8 mouse cellular contexts compared by ENCODE assay signal in genomic region chr11:71019201-71020068, GRCm38 (mm10). TPM values are rescaled to one million over a fixed set of nuclear protein-coding genes. Genes with fewer than 3 reads are reported as not detected.
A peak's percentile ranks its signal among the peaks of the same experiment; 100 is the strongest.
DNase-seq lines count a peak whose midpoint lies in the region; ATAC-seq lines count a peak whose summit lies in the region.

Mis12 (plus strand) TSS chr11:71019611.
Derl2 (minus strand) TSS chr11:71019841.

- peak within 1 kb of the TSS; percentile 79 for H3K4me2 ChIP-seq in hindbrain, embryonic 15.5 days

- H3K4me1 ChIP-seq in hindbrain, embryonic 15.5 days (replicated peaks): peaks cover 52% of the 10 kb centered on the region

- peak within 1 kb of the TSS; percentile 90 for H3K4me3 ChIP-seq in hindbrain, embryonic 15.5 days

- peak within 1 kb of the TSS; percentile 88 for H3K27ac ChIP-seq in hindbrain, embryonic 15.5 days (replicated peaks)

- peak; percentile 99 for DNase-seq in T-cell, adult 2 months (ENCODE audit: low spot score)
- DNase-seq in cerebellum, postnatal 36 days: peak; percentile 97 to 98
- peak; percentile 99 for DNase-seq in frontal cortex, postnatal 36 days (ENCODE audit: low spot score in 2 of 2)
- peak; percentile 99 for DNase-seq in left cerebral cortex, adult 11 months (ENCODE audit: low spot score)
- peak; percentile 98 to 100 for DNase-seq in lung, postnatal 4 days
- DNase-seq in retina, postnatal 7 days (ENCODE audit: low read depth, low spot score): peak; percentile 97
- peak; percentile 92 for DNase-seq in urinary bladder, adult 2 months (ENCODE audit: low spot score)

- peak within 1 kb of the TSS; percentile 90 for H3K9ac ChIP-seq in hindbrain, embryonic 15.5 days

- no peaks in the 10 kb centered on the region for H3K9me3 ChIP-seq in hindbrain, embryonic 15.5 days

- peak; percentile 100 for ATAC-seq in hindbrain, embryonic 15.5 days (ENCODE audit: low FRiP score, low read depth)

- under 1% methylated on average over 71 of the region's 71 CpGs for WGBS in hindbrain, embryonic 15.5 days

- no peaks in the 10 kb centered on the region for H3K27me3 ChIP-seq in hindbrain, embryonic 15.5 days

- H3K36me3 ChIP-seq in hindbrain, embryonic 15.5 days: no peaks in the 10 kb centered on the region

RNA-seq across cellular contexts. Expression of gene Mis12, which starts in this region (rescaled TPM):
- 36.2 TPM in 2 replicates for polyA plus RNA-seq in hindbrain, embryonic 15.5 days (2015; fragmentation: Nextera tagmentation; extraction: Ambion mirVana)
- polyA plus RNA-seq in urinary bladder, adult 2 months (2012; rRNA removed): 11.0 and 13.3 TPM in 2 replicates

RNA-seq across cellular contexts. Expression of gene Derl2, which starts in this region (rescaled TPM):
- polyA plus RNA-seq in hindbrain, embryonic 15.5 days (2015; fragmentation: Nextera tagmentation; extraction: Ambion mirVana): 29.4 and 31.7 TPM in 2 replicates
- polyA plus RNA-seq in urinary bladder, adult 2 months (2012; rRNA removed): 21.7 and 25.5 TPM in 2 replicates

Comparison
In these comparisons a context has a peak if more than half of its experiments do, and no peak if none do; other contexts are left out.
1. Peak in every context shown above with its lines: DNase-seq, ATAC-seq, H3K4me3 ChIP-seq and H3K27ac ChIP-seq.